Mouse (Mus musculus): ENCODE data around the gene Catsperg1.

Catsperg1 gene

GRCm38 (mm10) chr7:29134693-29135386, 79.0 kb downstream of the Catsperg1 start, which contains the start of gene Rasgrp4:
TSS of gene Rasgrp4 (plus strand) at chr7:29134851.
- DNase-seq (ENCODE audit: low spot score), result no peak

DNA sequence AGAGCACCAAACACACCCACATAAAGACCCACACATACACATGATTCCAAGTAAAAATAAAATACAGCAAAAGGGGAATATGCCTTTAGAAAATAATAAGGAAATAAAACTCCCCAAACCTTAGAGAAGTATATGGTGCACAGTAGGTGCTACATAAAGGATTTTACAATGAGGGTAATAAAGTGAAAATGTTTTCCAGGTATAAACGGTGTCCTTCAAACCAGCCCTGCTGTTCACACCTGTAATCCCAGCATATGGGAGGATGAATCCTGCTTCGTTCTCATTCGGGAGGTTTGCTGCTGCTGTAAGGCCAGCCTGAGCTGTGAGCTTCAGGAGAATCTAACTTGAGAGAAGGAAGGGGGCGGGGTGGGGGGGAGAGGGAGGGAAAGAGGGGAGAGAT, 79.6 kb downstream of the Catsperg1 start:
- no peak for DNase-seq (ENCODE audit: low spot score)
